17 mouse cellular contexts compared by ENCODE assay signal in genomic region chr4:55941423-55941822, GRCm38 (mm10).
"Had no signal": no experiment of that assay in that cellular context is flagged by ENCODE, and none has a peak within 500 bp of the region (broad histone marks: within the 10 kb centered on the region; RNA-seq: fewer than 3 reads in every experiment).

No protein-coding gene starts in this region.

- DNase-seq: gastrocnemius, postnatal 14 days; gastrocnemius, postnatal 36 days; heart, adult 11 months; heart, adult 2 months; heart, postnatal 14 days; heart, postnatal 4 days; kidney, adult 18-20 months; kidney, adult 8-10 months; kidney, postnatal 10 days; kidney, postnatal 25 days; kidney, postnatal 4 days; left cerebral cortex, postnatal 4 days had no signal

- ATAC-seq: hindbrain, embryonic 16.5 days; inflammation-experienced regulatory T-cells, adult 6 months; intestine, embryonic 15.5 days; intestine, postnatal 0 days; liver, embryonic 12.5 days had no signal
